Mouse (Mus musculus) hindbrain, postnatal 0 days (tissue): ENCODE results near the gene Nudcd3. TPM values are rescaled to one million over a fixed set of nuclear protein-coding genes. Genes with fewer than 3 reads are reported as not detected.

ENCODE experiments used
- ATAC-seq: fragments of 200-750 bp; cut with Nextera tagmentation; 2 replicates; pipeline ENCODE4 v1.8.0; 2017; ENCODE audit warnings: mild to moderate bottlenecking, moderate TSS enrichment, moderate library complexity
- DNase-seq: peaks from one replicate; pipeline ENCODE4 v3.0.0-alpha.2; 2015; ENCODE audit warnings: low spot score
- H3K27ac ChIP-seq: fragments of 300-500 bp; sonication (generic); 2 replicates; pipeline ENCODE4 v1.5.1; 2014; ENCODE audit warnings: mild to moderate bottlenecking
- H3K27me3 ChIP-seq: fragments of 300-500 bp; sonication (generic); 2 replicates; pipeline ENCODE4 v1.6.1; 2014; ENCODE audit warnings: low read length, mixed read lengths; ENCODE audit not compliant: insufficient read depth
- H3K36me3 ChIP-seq: fragments of 300-500 bp; sonication (generic); 2 replicates; pipeline ENCODE4 v1.6.1; 2014; ENCODE audit warnings: low read length, mixed read lengths; ENCODE audit not compliant: insufficient read depth
- H3K4me1 ChIP-seq: fragments of 300-500 bp; sonication (generic); 2 replicates; pipeline ENCODE4 v1.6.1; 2014; ENCODE audit warnings: antibody characterized with exemption, low read length, mixed read lengths; ENCODE audit not compliant: insufficient read depth
- H3K4me2 ChIP-seq: fragments of 300-500 bp; sonication (generic); 2 replicates; pipeline ENCODE4 v1.6.1; 2014; ENCODE audit warnings: low read depth, mild to moderate bottlenecking, low read length, moderate library complexity, mixed read lengths
- H3K4me3 ChIP-seq: fragments of 300-500 bp; sonication (generic); 2 replicates; pipeline ENCODE4 v1.5.1; 2014; ENCODE audit warnings: low read length
- H3K9ac ChIP-seq: fragments of 300-500 bp; sonication (generic); replicated peaks from 2 replicates; pipeline ENCODE4 v1.6.1; 2014; ENCODE audit warnings: mild to moderate bottlenecking, low read length, moderate library complexity, mixed read lengths
- H3K9me3 ChIP-seq: fragments of 300-500 bp; sonication (generic); 2 replicates; pipeline ENCODE4 v1.6.1; 2016; ENCODE audit warnings: low read length, mixed read lengths
- CTCF ChIP-seq: IDR thresholded peaks from 2 replicates; pipeline ENCODE4 v1.5.1; 2016; ENCODE audit warnings: antibody characterized with exemption, control low read depth, low read depth
- WGBS: fragments of 180-500 bp; shearing (Covaris S2); extraction: QIAGEN DNeasy Blood & Tissue Kit; methylation state at CpG from one replicate; pipeline ENCODE4 v1.1.7; 2014; 5-methylcytosine and 5-hydroxymethylcytosine counted together
- polyA plus RNA-seq: library from polyadenylated mRNA; unstranded; fragments of >200 nt; fragmentation: Nextera tagmentation; extraction: Ambion mirVana; gene quantifications from 2 replicates; pipeline ENCODE4 v1.2.1, GENCODE M21; 2015
- total RNA-seq: library from RNA; depleted of rRNA; stranded (reverse); fragments of >200 nt; gene quantifications from 2 replicates; pipeline ENCODE4 v1.2.3, GENCODE M21; 2014

The Nudcd3 gene
- total and polyA plus RNA-seq, 2 experiments from 2014 or later = 63.6 to 66.7 TPM

- Histone ChIP-seq H3K27ac (no peak overlapping the region; the same call in 1 of the 2 replicates), H3K9ac (no peak overlapping the region), H3K27me3 (no peaks in the 10 kb centered on the region), H3K4me3 (no peak overlapping the region), H3K4me2 (no peak overlapping the region), H3K9me3 (no peaks in the 10 kb centered on the region), H3K4me1 (peaks cover 8% of the 10 kb centered on the region; the same call in 1 of the 2 replicates), H3K36me3 (no peaks in the 10 kb centered on the region)
- DNase-seq (no peak), ATAC-seq (no peak)
- TF ChIP-seq CTCF = no peak
- WGBS = 76% methylated on average over 3 of the region's 3 CpGs
Observed at GRCm38 (mm10) chr11:6160663-6161271, 39.4 kb downstream of the Nudcd3 start.

- Histone ChIP-seq H3K4me1 (peaks cover 8% of the 10 kb centered on the region; the same call in 1 of the 2 replicates), H3K9ac (no peak overlapping the region), H3K27ac (no peak overlapping the region; the same call in 1 of the 2 replicates), H3K4me2 (no peak overlapping the region), H3K9me3 (no peaks in the 10 kb centered on the region), H3K4me3 (no peak overlapping the region), H3K27me3 (no peaks in the 10 kb centered on the region), H3K36me3 (no peaks in the 10 kb centered on the region)
- no peak for TF ChIP-seq CTCF
- ATAC-seq (no peak), DNase-seq (no peak)
- WGBS = 88% methylated on average over 4 of the region's 4 CpGs
Observed at GRCm38 (mm10) chr11:6159704-6160275, 40.4 kb downstream of the Nudcd3 start.

GRCm38 (mm10) chr11:6158515-6158914 is 41.7 kb downstream of the Nudcd3 start:
- TF ChIP-seq CTCF = no peak
- DNase-seq = no peak
- Histone ChIP-seq H3K27ac (no peak overlapping the region), H3K36me3 (no peaks in the 10 kb centered on the region), H3K9ac (no peak overlapping the region), H3K4me2 (no peak overlapping the region), H3K27me3 (no peaks in the 10 kb centered on the region), H3K9me3 (no peaks in the 10 kb centered on the region), H3K4me1 (peaks cover 14% of the 10 kb centered on the region; the same call in 1 of the 2 replicates), H3K4me3 (no peak overlapping the region)
- 76% methylated on average over 1 of the region's 1 CpGs for WGBS
- ATAC-seq = no peak

DNA sequence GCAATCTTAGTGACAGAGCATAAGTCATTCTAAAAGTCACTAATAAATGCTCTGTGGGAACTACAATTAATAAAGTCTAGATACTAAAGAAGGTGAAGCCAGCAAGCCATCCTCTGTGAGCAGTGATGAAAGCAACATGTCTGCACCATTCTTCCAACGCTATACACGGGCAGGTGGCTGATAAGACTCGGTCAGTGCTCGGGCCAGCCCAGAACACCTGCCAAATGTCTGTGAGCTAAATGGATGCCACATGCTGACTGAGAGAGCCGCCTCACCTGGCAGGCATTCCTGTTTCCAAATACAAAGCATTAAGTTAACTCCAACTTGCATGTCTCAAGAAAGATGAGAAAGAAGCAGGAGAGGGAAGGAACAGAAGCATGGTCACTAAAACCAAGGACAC is 43.1 kb downstream of the Nudcd3 start:
- Histone ChIP-seq H3K4me2 (no peak overlapping the region), H3K36me3 (no peaks in the 10 kb centered on the region), H3K4me1 (peaks cover 14% of the 10 kb centered on the region; the same call in 1 of the 2 replicates), H3K27ac (0 out of 2 replicates have a peak overlapping the region, but pooled peaks have one; percentile 15), H3K27me3 (no peaks in the 10 kb centered on the region), H3K4me3 (no peak overlapping the region), H3K9ac (no peak overlapping the region), H3K9me3 (no peaks in the 10 kb centered on the region)
- WGBS = 53% methylated on average over 5 of the region's 5 CpGs
- DNase-seq = no peak
- TF ChIP-seq CTCF = no peak
- no peak for ATAC-seq

GRCm38 (mm10) chr11:6156651-6157050 is 43.6 kb downstream of the Nudcd3 start:
- ATAC-seq = no peak
- WGBS = 43% methylated on average over 5 of the region's 5 CpGs
- Histone ChIP-seq H3K36me3 (no peaks in the 10 kb centered on the region), H3K4me3 (no peak overlapping the region), H3K4me1 (peaks cover 14% of the 10 kb centered on the region; the same call in 1 of the 2 replicates), H3K4me2 (no peak overlapping the region), H3K9ac (no peak overlapping the region), H3K27ac (peak overlapping the region; percentile 15; the same call in 1 of the 2 replicates), H3K27me3 (no peaks in the 10 kb centered on the region), H3K9me3 (no peaks in the 10 kb centered on the region)
- no peak for TF ChIP-seq CTCF
- peak; percentile 49 for DNase-seq

GRCm38 (mm10) chr11:6154211-6154701 is 46.0 kb downstream of the Nudcd3 start:
- TF ChIP-seq CTCF = no peak
- H3K27me3 ChIP-seq = no peaks in the 10 kb centered on the region
- H3K4me1 ChIP-seq = 0 out of 2 replicates have a peak, but pooled peaks cover 7% of the 10 kb centered on the region
- 0 out of 2 replicates have a peak, but pooled peaks cover under 1% of the 10 kb centered on the region for H3K36me3 ChIP-seq
- H3K9me3 ChIP-seq = no peaks in the 10 kb centered on the region
- peak overlapping the region; percentile 29; the same call in 1 of the 2 replicates for H3K27ac ChIP-seq
- no peak overlapping the region for H3K9ac ChIP-seq
- no peak overlapping the region for H3K4me3 ChIP-seq
- WGBS = 47% methylated on average over 3 of the region's 3 CpGs
- ATAC-seq (no peak), DNase-seq (no peak)
- no peak overlapping the region for H3K4me2 ChIP-seq
